Mouse (Mus musculus) ES-E14 (cell line): ENCODE measurements around the gene Fkbp8.

ENCODE experiments used
- CHD2 ChIP-seq: IDR thresholded peaks from 2 replicates; pipeline ENCODE4 v1.6.1; 2014; ENCODE audit warnings: mild to moderate bottlenecking, low read depth, low read length, inconsistent platforms
- HCFC1 ChIP-seq: IDR thresholded peaks from 2 replicates; pipeline ENCODE4 v1.6.1; 2012; ENCODE audit warnings: low read length, inconsistent platforms, borderline replicate concordance; ENCODE audit not compliant: insufficient read depth
- MAFK ChIP-seq: IDR thresholded peaks from 2 replicates; pipeline ENCODE4 v1.6.1; 2014; ENCODE audit warnings: mild to moderate bottlenecking, low read depth, low read length, inconsistent platforms; ENCODE audit not compliant: insufficient read depth
- ZC3H11A ChIP-seq: IDR thresholded peaks from 2 replicates; pipeline ENCODE4 v1.6.1; 2012; ENCODE audit warnings: low read depth, mild to moderate bottlenecking, inconsistent platforms, low read length, borderline replicate concordance

DNA sequence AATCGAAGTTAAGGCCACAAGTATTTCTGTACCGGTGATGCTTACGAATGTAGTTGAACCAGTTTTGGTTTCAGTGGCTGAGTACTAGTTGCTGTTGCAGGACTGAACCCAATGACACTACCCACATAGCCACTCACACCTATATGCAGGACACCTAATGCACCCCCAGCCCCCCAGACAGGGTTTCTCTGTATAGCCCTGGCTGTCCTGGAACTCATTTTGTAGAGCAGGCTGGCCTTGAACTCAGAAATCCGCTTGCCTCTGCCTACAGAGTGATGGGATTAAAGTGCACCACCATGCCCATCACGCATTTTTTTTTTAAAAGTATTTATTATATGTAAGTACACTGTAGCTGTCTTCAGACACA is 20.5 kb upstream of the Fkbp8 start:
- TF ChIP-seq CHD2 (no peak), ZC3H11A (no peak), HCFC1 (no peak), MAFK (no peak)
